Mouse (Mus musculus) heart, adult 2 months (tissue): ENCODE measurements around the gene Cald1. TPM values are rescaled to one million over a fixed set of nuclear protein-coding genes. Genes with fewer than 3 reads are reported as not detected.

Experiments
- DNase-seq, 2 experiments: peaks; one replicate each; pipeline ENCODE4 v3.0.0; 2021
- H3K27ac ChIP-seq: fragments of 200-600 bp; 2 replicates; pipeline ENCODE4 v1.8.1; 2022
- H3K27me3 ChIP-seq: fragments of 200-500 bp; 2 replicates; pipeline ENCODE4 v1.6.1; 2012; ENCODE audit warnings: mild to moderate bottlenecking, low read length, inconsistent platforms, mixed read lengths; ENCODE audit not compliant: control insufficient read depth, insufficient read depth
- H3K36me3 ChIP-seq: fragments of 200-500 bp; 2 replicates; pipeline ENCODE4 v1.6.1; 2012; ENCODE audit warnings: low read length, inconsistent platforms; ENCODE audit not compliant: control insufficient read depth, insufficient read depth
- H3K4me1 ChIP-seq: fragments of 200-500 bp; 2 replicates; pipeline ENCODE4 v1.6.1; 2011; ENCODE audit warnings: low read length; ENCODE audit not compliant: control insufficient read depth, insufficient read depth
- H3K4me3 ChIP-seq: fragments of 200-600 bp; 2 replicates; pipeline ENCODE4 v1.8.1; 2022
- H3K79me2 ChIP-seq: fragments of 200-500 bp; replicated peaks from 2 replicates; pipeline ENCODE4 v1.6.1; 2012; ENCODE audit warnings: mild to moderate bottlenecking, inconsistent platforms, low read length, moderate library complexity, mixed read lengths; ENCODE audit not compliant: control insufficient read depth, insufficient read depth
- H3K9ac ChIP-seq: fragments of 200-500 bp; 2 replicates; pipeline ENCODE4 v1.6.1; 2012; ENCODE audit warnings: low read depth, mild to moderate bottlenecking, control low read depth, inconsistent platforms, low read length, mixed read lengths
- CTCF ChIP-seq: fragments of 200-600 bp; IDR thresholded peaks from 2 replicates; pipeline ENCODE4 v1.8.1; 2022; ENCODE audit warnings: antibody characterized with exemption, mild to moderate bottlenecking, moderate library complexity
- EP300 ChIP-seq: fragments of 200-500 bp; IDR thresholded peaks from 2 replicates; pipeline ENCODE4 v1.6.1; 2011; ENCODE audit warnings: low read depth, low read length, control low read depth; ENCODE audit not compliant: insufficient read depth
- POLR2A ChIP-seq: fragments of 200-500 bp; IDR thresholded peaks from 2 replicates; pipeline ENCODE4 v1.6.1; 2011; ENCODE audit warnings: mild to moderate bottlenecking, low read depth, low read length, control low read depth; ENCODE audit not compliant: insufficient read depth
- WGBS: fragments of 180-500 bp; shearing (Covaris S2); methylation state at CpG from one replicate; pipeline ENCODE4 v1.1.7; 2018; 5-methylcytosine and 5-hydroxymethylcytosine counted together
- intact Hi-C: fragments of 180-260 bp; cut with DNase I; formaldehyde crosslinking; loops from one replicate; pipeline ENCODE4 v1.15.1; 2025
- polyA plus RNA-seq: library from polyadenylated mRNA; depleted of rRNA; stranded (reverse); fragments of >200 nt; gene quantifications from 2 replicates; pipeline ENCODE4 v1.2.3, GENCODE M21; 2012
- total RNA-seq, 2 experiments: library from RNA; stranded (reverse); gene quantifications; 2 replicates each; pipeline ENCODE4 v1.2.3; 2021

Cald1 gene
- total and polyA plus RNA-seq, 3 experiments: 14.1 to 62.8 (median 47.6) TPM

- H3K79me2 ChIP-seq: 0 out of 2 replicates have a peak, but pooled peaks cover 1% of the 10 kb centered on the region
- no peak for TF ChIP-seq EP300
- TF ChIP-seq CTCF: no peak
- TF ChIP-seq POLR2A: no peak
- no peak for DNase-seq
- no peaks in the 10 kb centered on the region for H3K27me3 ChIP-seq
- H3K4me1 ChIP-seq: peaks cover 4% of the 10 kb centered on the region
- intact Hi-C loops: no loop called here
- peak overlapping the region; percentile 66 for H3K27ac ChIP-seq
- no peak overlapping the region for H3K4me3 ChIP-seq
- H3K36me3 ChIP-seq: peaks cover 12% of the 10 kb centered on the region
- WGBS: 45% methylated on average over 1 of the region's 1 CpGs
- H3K9ac ChIP-seq: no peak overlapping the region
Observed at GRCm38 (mm10) chr6:34620242-34620641, 21.9 kb downstream of the Cald1 start.

- H3K4me3 ChIP-seq: no peak overlapping the region
- TF ChIP-seq CTCF (no peak), POLR2A (no peak), EP300 (no peak)
- no peak for DNase-seq
- no peak overlapping the region for H3K9ac ChIP-seq
- intact Hi-C loops: no loop called here
- WGBS: 28% methylated on average over 6 of the region's 6 CpGs
- no peaks in the 10 kb centered on the region for H3K27me3 ChIP-seq
- 0 out of 2 replicates have a peak, but pooled peaks cover 1% of the 10 kb centered on the region for H3K79me2 ChIP-seq
- peaks cover 4% of the 10 kb centered on the region for H3K4me1 ChIP-seq
- peak overlapping the region; percentile 37; the same call in 1 of the 2 replicates for H3K27ac ChIP-seq
- peaks cover 12% of the 10 kb centered on the region for H3K36me3 ChIP-seq
Observed at GRCm38 (mm10) chr6:34622865-34623264, 24.6 kb downstream of the Cald1 start.

GRCm38 (mm10) chr6:34623290-34623689 lies 25.0 kb downstream of the Cald1 start:
- DNase-seq: no peak
- Histone ChIP-seq H3K4me3 (no peak overlapping the region), H3K27me3 (no peaks in the 10 kb centered on the region), H3K27ac (peak overlapping the region; percentile 0; the same call in 1 of the 2 replicates), H3K79me2 (0 out of 2 replicates have a peak, but pooled peaks cover 1% of the 10 kb centered on the region), H3K36me3 (peaks cover 12% of the 10 kb centered on the region), H3K9ac (no peak overlapping the region), H3K4me1 (peaks cover 4% of the 10 kb centered on the region)
- TF ChIP-seq CTCF (no peak), POLR2A (no peak), EP300 (no peak)
- whole genome bisulfite sequencing: 49% methylated on average over 7 of the region's 7 CpGs
- intact Hi-C loops: no loop called here

GRCm38 (mm10) chr6:34624536-34624935 lies 26.2 kb downstream of the Cald1 start:
- DNase-seq: no peak
- WGBS: 97% methylated on average over 3 of the region's 3 CpGs
- intact Hi-C loops: no loop called here
- TF ChIP-seq CTCF (no peak), POLR2A (no peak), EP300 (no peak)
- no peak overlapping the region for H3K27ac ChIP-seq
- no peak overlapping the region for H3K9ac ChIP-seq
- peaks cover 8% of the 10 kb centered on the region for H3K36me3 ChIP-seq
- H3K4me3 ChIP-seq: no peak overlapping the region
- H3K79me2 ChIP-seq: no peaks in the 10 kb centered on the region; the same call in 1 of the 2 replicates
- no peaks in the 10 kb centered on the region for H3K27me3 ChIP-seq
- peaks cover 2% of the 10 kb centered on the region for H3K4me1 ChIP-seq

GRCm38 (mm10) chr6:34626586-34627245 lies 28.4 kb downstream of the Cald1 start:
- peaks cover 3% of the 10 kb centered on the region for H3K4me1 ChIP-seq
- H3K9ac ChIP-seq: no peak overlapping the region
- intact Hi-C loops: no loop called here
- WGBS: 31% methylated on average over 8 of the region's 8 CpGs
- peak overlapping the region; percentile 22 for H3K27ac ChIP-seq
- no peak overlapping the region for H3K4me3 ChIP-seq
- H3K27me3 ChIP-seq: no peaks in the 10 kb centered on the region
- H3K79me2 ChIP-seq: peaks cover 3% of the 10 kb centered on the region; the same call in 1 of the 2 replicates
- no peak for DNase-seq
- TF ChIP-seq EP300 (no peak), CTCF (no peak), POLR2A (no peak)
- H3K36me3 ChIP-seq: peaks cover 3% of the 10 kb centered on the region; the same call in 1 of the 2 replicates

- peaks cover 3% of the 10 kb centered on the region; the same call in 1 of the 2 replicates for H3K79me2 ChIP-seq
- intact Hi-C loops: no loop called here
- no peak overlapping the region for H3K4me3 ChIP-seq
- H3K4me1 ChIP-seq: peaks cover 3% of the 10 kb centered on the region
- H3K27me3 ChIP-seq: no peaks in the 10 kb centered on the region
- H3K27ac ChIP-seq: no peak overlapping the region
- H3K9ac ChIP-seq: no peak overlapping the region
- no peak for DNase-seq
- 55% methylated on average over 1 of the region's 1 CpGs for WGBS
- no peaks in the 10 kb centered on the region; the same call in 1 of the 2 replicates for H3K36me3 ChIP-seq
- TF ChIP-seq POLR2A (no peak), EP300 (no peak), CTCF (no peak)
Observed at GRCm38 (mm10) chr6:34628131-34628530, 29.8 kb downstream of the Cald1 start.
